Mouse (Mus musculus) spleen, adult 2 months (tissue): Measurements from ENCODE around the gene Irf3. TPM values are rescaled to one million over a fixed set of nuclear protein-coding genes. Genes with fewer than 3 reads are reported as not detected.

Source experiments
- DNase-seq, 2 experiments: peaks; one replicate each; pipeline versions ENCODE4 v3.0.0 to v3.0.0-alpha.2; 2012 to 2021; ENCODE audit warnings: low spot score in 2 of 2, low read depth in 1 of 2
- H3K27ac ChIP-seq: fragments of 200-500 bp; 2 replicates; pipeline ENCODE4 v1.5.1; 2012; ENCODE audit warnings: low read length, inconsistent platforms; ENCODE audit not compliant: insufficient read depth
- H3K27me3 ChIP-seq: fragments of 200-500 bp; 2 replicates; pipeline ENCODE4 v1.6.1; 2012; ENCODE audit warnings: mild to moderate bottlenecking, moderate library complexity, low read length, inconsistent platforms; ENCODE audit not compliant: control insufficient read depth, insufficient read depth
- H3K36me3 ChIP-seq: fragments of 200-500 bp; 2 replicates; pipeline ENCODE4 v1.6.1; 2012; ENCODE audit warnings: mild to moderate bottlenecking, low read length, inconsistent platforms; ENCODE audit not compliant: control insufficient read depth, insufficient read depth
- H3K4me1 ChIP-seq: fragments of 200-500 bp; 2 replicates; pipeline ENCODE4 v1.6.1; 2011; ENCODE audit warnings: inconsistent platforms; ENCODE audit not compliant: control insufficient read depth, insufficient read depth, insufficient read length
- H3K4me3 ChIP-seq: fragments of 200-500 bp; 2 replicates; pipeline ENCODE4 v1.5.1; 2011; ENCODE audit warnings: mild to moderate bottlenecking, inconsistent platforms; ENCODE audit not compliant: insufficient read depth, insufficient read length; ENCODE audit errors: extremely low read depth
- CTCF ChIP-seq: fragments of 200-500 bp; IDR thresholded peaks from 2 replicates; pipeline ENCODE4 v1.5.1; 2011; ENCODE audit warnings: mild to moderate bottlenecking, inconsistent platforms; ENCODE audit not compliant: insufficient read depth, insufficient read length, insufficient replicate concordance; ENCODE audit errors: extremely low read depth
- POLR2A ChIP-seq: fragments of 200-500 bp; IDR thresholded peaks from 2 replicates; pipeline ENCODE4 v1.6.1; 2011; ENCODE audit warnings: low read depth, low read length, inconsistent platforms
- WGBS: fragments of 180-500 bp; shearing (Covaris S2); methylation state at CpG from one replicate; pipeline ENCODE4 v1.1.7; 2018; 5-methylcytosine and 5-hydroxymethylcytosine counted together
- polyA plus RNA-seq: library from polyadenylated mRNA; depleted of rRNA; stranded (reverse); fragments of >200 nt; gene quantifications from 2 replicates; pipeline ENCODE4 v1.2.3, GENCODE M21; 2012

Irf3 gene
- polyA plus RNA-seq, 1 experiment: 134 TPM

- Histone ChIP-seq H3K4me3 (peak overlapping the region; percentile 75), H3K27ac (peak overlapping the region; percentile 82), H3K36me3 (peaks cover 30% of the 10 kb centered on the region), H3K4me1 (peaks cover 17% of the 10 kb centered on the region; the same call in 1 of the 2 replicates), H3K27me3 (no peaks in the 10 kb centered on the region)
- TF ChIP-seq CTCF (no peak), POLR2A (no peak)
- DNase-seq: no peak
- WGBS: 1% methylated on average over 15 of the region's 15 CpGs
Observed at GRCm38 (mm10) chr7:44997940-44998428, 536 bp downstream of the Irf3 start.

- WGBS: under 1% methylated on average over 18 of the region's 18 CpGs
- H3K27ac ChIP-seq: peak within 1 kb of the TSS; percentile 82
- TF ChIP-seq POLR2A: no peak
- TF ChIP-seq CTCF: no peak
- peak within 1 kb of the TSS; percentile 75 for H3K4me3 ChIP-seq
- H3K36me3 ChIP-seq: peaks cover 35% of the 10 kb centered on the region
- DNase-seq: no peak
- peaks cover 17% of the 10 kb centered on the region; the same call in 1 of the 2 replicates for H3K4me1 ChIP-seq
- no peaks in the 10 kb centered on the region for H3K27me3 ChIP-seq
Observed at GRCm38 (mm10) chr7:44998501-44998955, 1.1 kb downstream of the Irf3 start, which contains the start of gene Bcl2l12. Bcl2l12 (minus strand) TSS chr7:44998712.

DNA sequence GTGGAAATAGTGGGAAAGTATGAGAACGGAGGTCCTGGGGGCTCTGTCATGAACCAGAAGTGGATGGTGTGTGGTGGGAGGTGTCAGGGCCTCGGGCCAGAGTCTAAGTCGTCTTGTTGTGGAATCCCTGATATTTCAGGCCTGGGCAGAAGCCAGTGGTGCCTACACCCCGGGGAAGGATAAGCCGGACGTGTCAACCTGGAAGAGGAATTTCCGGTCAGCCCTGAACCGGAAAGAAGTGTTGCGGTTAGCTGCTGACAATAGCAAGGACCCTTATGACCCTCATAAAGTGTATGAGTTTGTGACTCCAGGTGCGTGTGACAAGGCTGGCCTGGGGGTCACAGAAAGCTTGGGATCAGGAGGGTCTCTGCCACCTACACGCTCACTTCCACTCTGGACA is 2.3 kb downstream of the Irf3 start:
- Histone ChIP-seq H3K4me3 (no peak overlapping the region), H3K4me1 (peaks cover 17% of the 10 kb centered on the region; the same call in 1 of the 2 replicates), H3K27ac (no peak overlapping the region), H3K27me3 (no peaks in the 10 kb centered on the region), H3K36me3 (peaks cover 36% of the 10 kb centered on the region)
- no peak for TF ChIP-seq POLR2A
- TF ChIP-seq CTCF: no peak
- WGBS: 89% methylated on average over 11 of the region's 11 CpGs
- no peak for DNase-seq

DNA sequence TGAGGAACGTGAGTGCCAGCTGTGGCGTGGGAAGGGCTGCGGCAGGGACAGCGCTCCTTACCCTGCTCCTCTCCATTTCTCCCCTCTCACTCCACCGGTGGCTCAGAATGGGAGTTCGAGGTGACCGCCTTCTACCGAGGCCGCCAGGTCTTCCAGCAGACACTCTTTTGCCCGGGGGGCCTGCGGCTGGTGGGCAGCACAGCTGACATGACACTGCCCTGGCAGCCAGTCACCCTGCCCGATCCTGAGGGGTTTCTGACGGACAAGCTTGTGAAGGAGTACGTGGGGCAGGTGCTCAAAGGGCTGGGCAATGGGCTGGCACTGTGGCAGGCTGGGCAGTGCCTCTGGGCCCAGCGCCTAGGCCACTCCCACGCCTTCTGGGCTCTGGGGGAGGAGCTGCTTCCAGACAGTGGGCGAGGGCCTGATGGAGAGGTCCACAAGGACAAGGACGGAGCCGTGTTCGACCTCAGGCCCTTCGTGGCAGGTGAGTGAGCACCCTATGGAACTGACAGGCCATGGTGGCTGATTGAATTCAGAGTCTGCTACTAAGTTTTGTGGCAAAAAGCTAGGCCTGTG is 3.2 kb downstream of the Irf3 start:
- TF ChIP-seq CTCF (no peak), POLR2A (no peak)
- Histone ChIP-seq H3K27ac (no peak overlapping the region), H3K4me3 (no peak overlapping the region), H3K36me3 (peaks cover 42% of the 10 kb centered on the region), H3K27me3 (no peaks in the 10 kb centered on the region), H3K4me1 (peaks cover 17% of the 10 kb centered on the region; the same call in 1 of the 2 replicates)
- DNase-seq: no peak
- WGBS: 90% methylated on average over 21 of the region's 21 CpGs

DNA sequence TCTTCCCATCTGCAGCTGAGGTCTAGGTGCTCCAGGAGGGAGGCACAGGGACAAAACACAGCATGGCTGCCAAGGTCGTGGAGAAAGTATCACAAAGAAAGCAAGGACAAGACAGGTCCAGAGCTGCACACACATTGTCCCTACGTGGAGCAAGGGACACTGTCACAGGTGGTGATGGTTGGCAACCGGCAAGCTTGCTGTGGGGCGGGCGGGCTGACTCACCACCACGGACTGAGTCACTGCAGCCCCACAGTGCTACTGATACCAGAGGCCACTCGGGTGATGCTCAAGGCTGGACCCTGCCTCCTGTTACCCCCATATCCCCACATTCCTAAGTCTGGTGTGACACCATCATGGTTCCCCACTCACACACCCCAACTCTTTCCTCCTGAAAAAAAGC is 5.0 kb downstream of the Irf3 start:
- no peak overlapping the region for H3K27ac ChIP-seq
- DNase-seq: no peak
- H3K4me3 ChIP-seq: no peak overlapping the region
- WGBS: 82% methylated on average over 7 of the region's 7 CpGs
- no peak for TF ChIP-seq CTCF
- TF ChIP-seq POLR2A: no peak
- peaks cover 58% of the 10 kb centered on the region for H3K36me3 ChIP-seq
- H3K27me3 ChIP-seq: no peaks in the 10 kb centered on the region
- peaks cover 7% of the 10 kb centered on the region; the same call in 1 of the 2 replicates for H3K4me1 ChIP-seq

DNA sequence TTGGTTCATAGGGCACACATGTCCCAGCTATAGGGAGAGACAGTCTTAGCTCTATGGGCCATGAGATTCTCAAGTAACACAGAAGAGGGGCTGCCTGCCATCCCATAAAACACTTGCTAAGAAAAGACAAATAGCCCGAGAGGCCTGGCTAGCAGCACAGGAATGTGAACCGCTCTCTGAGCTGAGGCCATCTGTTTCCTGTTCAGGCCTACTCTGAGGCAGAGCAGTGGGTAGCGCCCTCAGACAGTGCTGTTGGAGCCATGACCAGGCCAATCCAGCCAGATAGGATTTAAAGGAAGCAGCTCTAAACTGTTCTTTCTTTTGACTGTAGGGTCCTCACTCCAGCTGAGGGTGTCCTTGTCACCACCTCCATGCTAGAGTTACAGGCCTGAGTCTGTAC is 7.1 kb downstream of the Irf3 start:
- 50% methylated on average over 3 of the region's 3 CpGs for WGBS
- peaks cover 70% of the 10 kb centered on the region for H3K36me3 ChIP-seq
- 0 out of 2 replicates have a peak, but pooled peaks cover 2% of the 10 kb centered on the region for H3K4me1 ChIP-seq
- no peak for DNase-seq
- H3K27me3 ChIP-seq: no peaks in the 10 kb centered on the region
- no peak overlapping the region for H3K4me3 ChIP-seq
- TF ChIP-seq POLR2A: no peak
- no peak overlapping the region for H3K27ac ChIP-seq

DNA sequence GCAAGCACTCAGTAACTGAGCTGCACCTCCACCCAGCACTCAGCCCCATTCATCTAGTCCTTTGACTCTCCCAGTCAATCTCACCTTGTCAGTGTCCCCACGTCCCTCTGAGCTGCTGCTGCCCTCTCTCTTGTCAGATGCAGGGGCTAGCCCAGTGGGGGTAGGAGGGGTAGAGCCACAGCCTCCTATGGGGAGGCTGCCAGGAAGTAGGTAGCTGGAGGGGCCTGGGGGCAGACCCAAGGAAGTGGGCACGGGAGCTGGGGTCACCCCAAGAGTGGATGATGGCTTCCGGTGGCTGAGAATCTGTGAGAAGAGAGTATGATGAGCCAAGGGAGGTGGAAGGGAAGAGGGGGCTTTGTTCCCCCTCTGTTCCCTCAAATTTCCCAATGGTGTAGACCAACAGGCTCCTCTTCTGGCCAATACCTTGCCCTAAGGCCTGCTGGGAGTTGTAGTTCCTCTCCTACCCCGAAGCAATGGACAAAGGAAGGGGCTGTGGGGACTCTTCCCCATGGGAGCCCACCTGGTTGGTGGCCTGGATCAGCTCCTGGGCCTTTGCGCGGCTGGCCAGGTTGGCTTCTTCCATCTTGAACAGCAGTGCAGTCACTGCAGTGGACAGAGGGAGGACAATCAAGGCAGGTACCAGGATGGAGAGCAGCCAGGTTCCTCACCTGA is 8.0 kb downstream of the Irf3 start:
- Histone ChIP-seq H3K4me1 (0 out of 2 replicates have a peak, but pooled peaks cover 2% of the 10 kb centered on the region), H3K4me3 (no peak overlapping the region), H3K27me3 (no peaks in the 10 kb centered on the region), H3K27ac (no peak overlapping the region), H3K36me3 (peaks cover 62% of the 10 kb centered on the region)
- no peak for DNase-seq
- 85% methylated on average over 6 of the region's 6 CpGs for WGBS
- TF ChIP-seq CTCF (no peak), POLR2A (no peak)
